Mouse (Mus musculus): ENCODE measurements around the gene Hnrnpll. TPM values are rescaled to one million over a fixed set of nuclear protein-coding genes. Genes with fewer than 3 reads are reported as not detected.

Gene Hnrnpll
- total RNA-seq (2023) = 10 to 100 TPM; 32.9 to 33.9 TPM

DNA sequence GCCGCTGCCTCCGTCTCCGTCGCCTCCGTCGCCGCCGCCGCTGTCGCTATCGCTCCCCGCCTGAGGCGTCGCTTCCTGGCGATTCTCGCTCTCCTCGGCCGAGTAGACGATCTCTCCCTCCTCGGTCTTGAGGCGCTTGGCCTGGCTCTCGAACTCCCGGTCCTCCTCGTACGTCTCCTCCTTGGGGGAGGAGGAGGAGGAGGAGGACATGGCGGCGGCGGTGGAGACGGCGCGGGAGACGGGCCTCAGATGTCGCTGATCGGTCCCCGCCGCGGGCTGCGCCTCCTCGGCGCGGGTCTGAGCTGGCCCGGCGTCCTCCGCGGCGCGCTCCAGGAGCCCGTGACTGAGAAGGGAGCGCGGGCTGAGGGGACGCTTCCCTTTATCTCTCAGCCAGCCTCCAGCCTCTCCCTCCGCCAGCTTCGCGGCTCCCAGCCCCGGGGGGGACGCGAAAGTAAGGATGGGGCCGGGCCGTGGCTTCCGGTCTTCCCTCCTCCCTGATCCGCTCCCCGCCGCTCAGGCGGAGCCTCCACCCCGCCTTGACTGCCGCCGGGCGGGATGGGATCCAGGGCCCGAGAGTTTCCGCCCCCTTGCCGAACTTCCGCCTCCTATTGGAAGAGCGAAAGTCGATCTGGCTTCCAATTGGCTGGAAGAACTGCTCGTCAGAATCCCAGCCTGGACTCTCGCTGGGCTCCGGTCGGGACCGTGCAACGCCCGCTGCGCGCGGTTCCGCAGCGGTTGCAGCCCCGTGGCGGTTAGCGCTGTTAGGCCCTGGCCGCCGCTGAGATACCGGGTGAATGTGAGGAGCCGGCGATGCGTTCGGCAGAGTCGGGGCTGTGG is at the start of gene Hnrnpll:
Gene Hnrnpll (minus strand): TSS at position 552 of the 837 bp plus-strand sequence.

Other genes with a start within 250 kb of the Hnrnpll start
- gene Atl2, start 166.2 kb downstream of the Hnrnpll start, total RNA-seq (2023) = 10 to 100 TPM; 35.1 to 41.2 TPM
- 1 to 10 TPM; 8.3 to 8.4 TPM for gene Galm, start 65.1 kb upstream of the Hnrnpll start, total RNA-seq (2023)
- 100 to 1,000 TPM; 369 to 410 TPM for gene Srsf7, start 145.0 kb upstream of the Hnrnpll start, total RNA-seq (2023)
- not detected for gene Ttc39d, start 145.1 kb upstream of the Hnrnpll start, total RNA-seq (2023)
- 1 to 10 TPM; 3.6 to 6.1 TPM for gene Gemin6, start 162.1 kb upstream of the Hnrnpll start, total RNA-seq (2023)
- 1 to 10 TPM in 1 of 2 experiments, not detected in 1; 1.3 TPM for gene Morn2, start 227.9 kb upstream of the Hnrnpll start, total RNA-seq (2023)
- 10 to 100 TPM; 28.7 to 36.9 TPM for gene Dhx57, start 228.1 kb upstream of the Hnrnpll start, total RNA-seq (2023)
- not detected for gene Arhgef33, start 245.1 kb upstream of the Hnrnpll start, total RNA-seq (2023)

Data from T-cell, adult 66 days (primary cell).